Comparison of ENCODE assay signal across 13 mouse cellular contexts in genomic region chr4:127970901-127971868, GRCm38 (mm10). TPM values are rescaled to one million over a fixed set of nuclear protein-coding genes. Genes with fewer than 3 reads are reported as not detected.
DNase-seq lines count a peak whose midpoint lies in the region; ATAC-seq and TF ChIP-seq lines count a peak whose summit lies in the region.
"Had no signal": no experiment of that assay in that cellular context is flagged by ENCODE, and none has a peak within 500 bp of the region (broad histone marks: within the 10 kb centered on the region; RNA-seq: fewer than 3 reads in every experiment).

Gene CK137956 (minus strand): TSS chr4:127970951.

- no peak for ATAC-seq in hindbrain, embryonic 16.5 days
- ATAC-seq in neural tube, embryonic 15.5 days (ENCODE audit: low FRiP score) = peak; percentile 21; the same call in 1 of the 2 replicates
- ATAC-seq: liver, postnatal 0 days had no signal

- H3K4me2 ChIP-seq in hindbrain, embryonic 16.5 days (ENCODE audit: low read length) = peak within 1 kb of the TSS; percentile 30; the same call in 1 of the 2 replicates
- H3K4me2 ChIP-seq in neural tube, embryonic 15.5 days = peak within 1 kb of the TSS; percentile 40
- H3K4me2 ChIP-seq: heart, embryonic 15.5 days had no signal

- no peaks in the 10 kb centered on the region for H3K9me3 ChIP-seq in embryonic facial prominence, embryonic 10.5 days
- H3K9me3 ChIP-seq in hindbrain, embryonic 16.5 days (ENCODE audit: control insufficient read depth, low read length) = no peaks in the 10 kb centered on the region
- no peaks in the 10 kb centered on the region for H3K9me3 ChIP-seq in neural tube, embryonic 15.5 days (replicated peaks)
- H3K9me3 ChIP-seq: heart, embryonic 15.5 days had no signal

- H3K27ac ChIP-seq in layer of hippocampus, adult 2 months = no peak within 1 kb of the TSS
- H3K27ac ChIP-seq in embryonic facial prominence, embryonic 10.5 days (replicated peaks) = no peak within 1 kb of the TSS
- no peak within 1 kb of the TSS for H3K27ac ChIP-seq in hindbrain, embryonic 16.5 days (ENCODE audit: low read depth, low read length)
- no peak within 1 kb of the TSS for H3K27ac ChIP-seq in neural tube, embryonic 15.5 days (replicated peaks)
- H3K27ac ChIP-seq: heart, embryonic 15.5 days had no signal

- DNase-seq in layer of hippocampus, adult 2 months (ENCODE audit: low spot score in 2 of 2) = no peak
- DNase-seq in layer of hippocampus, adult 11-12 months (ENCODE audit: low spot score) = no peak
- peak; percentile 21 for DNase-seq in embryonic facial prominence, embryonic 10.5 days (ENCODE audit: low spot score)
- DNase-seq in adrenal gland, postnatal 36 days = no peak
- no peak for DNase-seq in frontal cortex, postnatal 25 days (ENCODE audit: low spot score in 2 of 2)
- no peak for DNase-seq in cerebellum, adult 8-10 months
- DNase-seq: right cerebral cortex, adult 18-20 months had no signal

- peaks cover 8% of the 10 kb centered on the region for H3K4me1 ChIP-seq in embryonic facial prominence, embryonic 10.5 days
- peaks cover 6% of the 10 kb centered on the region; the same call in 1 of the 2 replicates for H3K4me1 ChIP-seq in hindbrain, embryonic 16.5 days (ENCODE audit: control insufficient read depth, insufficient read depth, low read depth, low read length)
- H3K4me1 ChIP-seq in neural tube, embryonic 15.5 days = peaks cover 23% of the 10 kb centered on the region
- H3K4me1 ChIP-seq: heart, embryonic 15.5 days had no signal

- H3K9ac ChIP-seq in hindbrain, embryonic 16.5 days (ENCODE audit: low read depth, low read length) = 0 out of 2 replicates have a peak within 1 kb of the TSS, but pooled peaks have one; percentile 11
- H3K9ac ChIP-seq in neural tube, embryonic 15.5 days (replicated peaks) = 0 out of 2 replicates have a peak within 1 kb of the TSS, but pooled peaks have one; percentile 26
- H3K9ac ChIP-seq: heart, embryonic 15.5 days; liver, postnatal 0 days had no signal

- 4% methylated on average over 39 of the region's 39 CpGs for WGBS in embryonic facial prominence, embryonic 10.5 days
- WGBS in hindbrain, embryonic 16.5 days = 7% methylated on average over 39 of the region's 39 CpGs
- WGBS in neural tube, embryonic 15.5 days = 6% methylated on average over 39 of the region's 39 CpGs

- H3K36me3 ChIP-seq in embryonic facial prominence, embryonic 10.5 days (replicated peaks) = no peaks in the 10 kb centered on the region
- no peaks in the 10 kb centered on the region for H3K36me3 ChIP-seq in hindbrain, embryonic 16.5 days (ENCODE audit: control insufficient read depth, insufficient read depth, low read length)
- H3K36me3 ChIP-seq in neural tube, embryonic 15.5 days = no peaks in the 10 kb centered on the region
- H3K36me3 ChIP-seq: heart, embryonic 15.5 days had no signal

- H3K27me3 ChIP-seq in embryonic facial prominence, embryonic 10.5 days (replicated peaks; ENCODE audit: low read depth, poor library complexity, severe bottlenecking) = peaks cover 59% of the 10 kb centered on the region
- peaks cover 4% of the 10 kb centered on the region; the same call in 1 of the 2 replicates for H3K27me3 ChIP-seq in hindbrain, embryonic 16.5 days (replicated peaks; ENCODE audit: control insufficient read depth, insufficient read depth, low read length)
- peaks cover 36% of the 10 kb centered on the region for H3K27me3 ChIP-seq in neural tube, embryonic 15.5 days (replicated peaks)

- TF ChIP-seq CTCF in layer of hippocampus, adult 2 months (conservative IDR thresholded peaks at IDR 0.05) = peak; percentile 56

- no peak within 1 kb of the TSS for H3K4me3 ChIP-seq in layer of hippocampus, adult 2 months
- H3K4me3 ChIP-seq in embryonic facial prominence, embryonic 10.5 days = peak within 1 kb of the TSS; percentile 26; the same call in 1 of the 2 replicates
- H3K4me3 ChIP-seq in hindbrain, embryonic 16.5 days (ENCODE audit: low read length) = 0 out of 2 replicates have a peak within 1 kb of the TSS, but pooled peaks have one; percentile 8
- no peak within 1 kb of the TSS for H3K4me3 ChIP-seq in neural tube, embryonic 15.5 days (replicated peaks)
- H3K4me3 ChIP-seq: heart, embryonic 15.5 days had no signal

RNA-seq across cellular contexts. Expression of gene CK137956, which starts in this region (rescaled TPM):
- total RNA-seq in layer of hippocampus, adult 2 months (2021) = under 1 TPM; 0.67 to 0.74 TPM
- 0.26 and 0.39 TPM in 2 replicates for polyA plus RNA-seq in embryonic facial prominence, embryonic 10.5 days (2016; fragmentation: Nextera tagmentation; extraction: Ambion mirVana)
- 1.5 and 2.1 TPM in 2 replicates for polyA plus RNA-seq in hindbrain, embryonic 16.5 days (2015; fragmentation: Nextera tagmentation; extraction: Ambion mirVana)
- polyA plus RNA-seq in neural tube, embryonic 15.5 days (2015; fragmentation: Nextera tagmentation; extraction: Ambion mirVana) = 1.4 and 2.0 TPM in 2 replicates
- total RNA-seq in adrenal gland, postnatal 36 days (2021) = not detected
- total RNA-seq: monocyte, adult 5-6 weeks had no signal
- polyA plus RNA-seq: heart, embryonic 15.5 days; kidney, embryonic 16.5 days; liver, postnatal 0 days had no signal

Comparison
In these comparisons a context has a peak if more than half of its experiments do, and no peak if none do; other contexts are left out.
1. Peak in DNase-seq and H3K4me3 ChIP-seq in embryonic facial prominence, embryonic 10.5 days; RNA of the gene not detected or under 1 TPM.